Mouse (Mus musculus) midbrain, embryonic 14.5 days (tissue): ENCODE results near the gene Wdr61. TPM values are rescaled to one million over a fixed set of nuclear protein-coding genes. Genes with fewer than 3 reads are reported as not detected.

Experiments
- ATAC-seq: fragments of 200-750 bp; cut with Nextera tagmentation; 2 replicates; pipeline ENCODE4 v1.8.0; 2017; ENCODE audit warnings: moderate number of reproducible peaks, moderate library complexity; ENCODE audit not compliant: low FRiP score, low TSS enrichment
- DNase-seq: peaks from one replicate; pipeline ENCODE4 v3.0.0-alpha.2; 2015
- H3K27ac ChIP-seq: fragments of 300-500 bp; sonication (generic); replicated peaks from 2 replicates; pipeline ENCODE4 v1.5.1; 2014; ENCODE audit warnings: mild to moderate bottlenecking, low read depth, low read length, moderate library complexity
- H3K27me3 ChIP-seq: fragments of 300-500 bp; sonication (generic); 2 replicates; pipeline ENCODE4 v1.6.1; 2014; ENCODE audit warnings: low read length, control low read depth, mixed read lengths; ENCODE audit not compliant: control insufficient read depth, insufficient read depth
- H3K36me3 ChIP-seq: fragments of 300-500 bp; sonication (generic); 2 replicates; pipeline ENCODE4 v1.6.1; 2014; ENCODE audit warnings: low read length, control low read depth; ENCODE audit not compliant: control insufficient read depth, insufficient read depth
- H3K4me1 ChIP-seq: fragments of 300-500 bp; sonication (generic); 2 replicates; pipeline ENCODE4 v1.6.1; 2014; ENCODE audit warnings: mild to moderate bottlenecking, antibody characterized with exemption, low read length, control low read depth; ENCODE audit not compliant: control insufficient read depth, insufficient read depth
- H3K4me2 ChIP-seq: fragments of 300-500 bp; sonication (generic); 2 replicates; pipeline ENCODE4 v1.6.1; 2014; ENCODE audit warnings: mild to moderate bottlenecking, low read length, moderate library complexity
- H3K4me3 ChIP-seq: fragments of 300-500 bp; sonication (generic); replicated peaks from 2 replicates; pipeline ENCODE4 v1.5.1; 2014; ENCODE audit warnings: low read depth, low read length
- H3K9ac ChIP-seq: fragments of 300-500 bp; sonication (generic); replicated peaks from 2 replicates; pipeline ENCODE4 v1.6.1; 2014; ENCODE audit warnings: mild to moderate bottlenecking, low read length, moderate library complexity
- H3K9me3 ChIP-seq: fragments of 300-500 bp; sonication (generic); 2 replicates; pipeline ENCODE4 v1.6.1; 2016; ENCODE audit warnings: low read length, control low read depth, mixed read lengths; ENCODE audit not compliant: control insufficient read depth
- WGBS: fragments of 180-500 bp; shearing (Covaris S2); extraction: QIAGEN DNeasy Blood & Tissue Kit; methylation state at CpG from one replicate; pipeline ENCODE4 v1.1.7; 2014; 5-methylcytosine and 5-hydroxymethylcytosine counted together
- microRNA-seq: library from miRNA; unstranded; fragments of <30 nt; microRNA quantifications from one replicate; pipeline ENCODE4, GENCODE M21; 2016
- polyA plus RNA-seq: library from polyadenylated mRNA; unstranded; fragments of >200 nt; fragmentation: Nextera tagmentation; extraction: Ambion mirVana; gene quantifications from 2 replicates; pipeline ENCODE4 v1.2.1, GENCODE M21; 2014

Wdr61 gene
- polyA plus RNA-seq, 1 experiment from 2014 or later = 111 TPM

GRCm38 (mm10) chr9:54676531-54676986 lies 57.8 kb downstream of the Wdr61 start:
- H3K9ac ChIP-seq = no peak overlapping the region
- no peak overlapping the region for H3K27ac ChIP-seq
- ATAC-seq (peak; percentile 50; the same call in 1 of the 2 replicates), DNase-seq (peak; percentile 90)
- no peaks in the 10 kb centered on the region for H3K4me1 ChIP-seq
- H3K4me2 ChIP-seq = peak overlapping the region; percentile 52
- H3K4me3 ChIP-seq = peak overlapping the region; percentile 24
- WGBS = under 1% methylated on average over 14 of the region's 14 CpGs
- no peaks in the 10 kb centered on the region for H3K36me3 ChIP-seq
- no peaks in the 10 kb centered on the region for H3K27me3 ChIP-seq
- H3K9me3 ChIP-seq = no peaks in the 10 kb centered on the region

GRCm38 (mm10) chr9:54673887-54674286 lies 60.4 kb downstream of the Wdr61 start:
- Histone ChIP-seq H3K36me3 (no peaks in the 10 kb centered on the region), H3K27ac (no peak overlapping the region), H3K4me2 (no peak overlapping the region), H3K4me1 (no peaks in the 10 kb centered on the region), H3K9ac (no peak overlapping the region), H3K27me3 (no peaks in the 10 kb centered on the region), H3K4me3 (no peak overlapping the region), H3K9me3 (no peaks in the 10 kb centered on the region)
- DNase-seq (no peak), ATAC-seq (no peak)
- 93% methylated on average over 13 of the region's 13 CpGs for WGBS

- ATAC-seq = no peak
- no peak for DNase-seq
- Histone ChIP-seq H3K27ac (no peak overlapping the region), H3K4me2 (no peak overlapping the region), H3K9me3 (no peaks in the 10 kb centered on the region), H3K27me3 (no peaks in the 10 kb centered on the region), H3K36me3 (no peaks in the 10 kb centered on the region), H3K9ac (no peak overlapping the region), H3K4me3 (no peak overlapping the region), H3K4me1 (no peaks in the 10 kb centered on the region)
- 82% methylated on average over 3 of the region's 3 CpGs for WGBS
Observed at GRCm38 (mm10) chr9:54671962-54672361, 62.4 kb downstream of the Wdr61 start.

GRCm38 (mm10) chr9:54668455-54668854 lies 65.9 kb downstream of the Wdr61 start:
- H3K4me3 ChIP-seq = no peak overlapping the region
- H3K27me3 ChIP-seq = no peaks in the 10 kb centered on the region
- 60% methylated on average over 4 of the region's 4 CpGs for WGBS
- H3K9ac ChIP-seq = no peak overlapping the region
- H3K36me3 ChIP-seq = no peaks in the 10 kb centered on the region
- no peaks in the 10 kb centered on the region for H3K9me3 ChIP-seq
- no peaks in the 10 kb centered on the region for H3K4me1 ChIP-seq
- ATAC-seq = no peak
- H3K4me2 ChIP-seq = no peak overlapping the region
- DNase-seq = no peak
- H3K27ac ChIP-seq = no peak overlapping the region

- Histone ChIP-seq H3K27ac (no peak overlapping the region), H3K4me2 (no peak overlapping the region), H3K9me3 (no peaks in the 10 kb centered on the region), H3K4me1 (peaks cover 8% of the 10 kb centered on the region; the same call in 1 of the 2 replicates), H3K4me3 (no peak overlapping the region), H3K27me3 (no peaks in the 10 kb centered on the region), H3K36me3 (no peaks in the 10 kb centered on the region), H3K9ac (no peak overlapping the region)
- 92% methylated on average over 3 of the region's 3 CpGs for WGBS
- ATAC-seq (no peak), DNase-seq (no peak)
Observed at GRCm38 (mm10) chr9:54666116-54666515, 68.2 kb downstream of the Wdr61 start.

Small RNAs within 50 kb of the gene (microRNA-seq; reads per million reads assigned to microRNA genes)
- not detected for gene Mir5710

Other genes starting within 250 kb of the Wdr61 start
- gene Dmxl2, start 232.9 kb downstream of the Wdr61 start, polyA plus RNA-seq = 64.9 and 71.1 TPM in 2 replicates
- not detected in 2 replicates for gene Sh2d7, start 195.5 kb downstream of the Wdr61 start, polyA plus RNA-seq
- gene Cib2, start 174.3 kb downstream of the Wdr61 start, polyA plus RNA-seq = 41.5 and 51.7 TPM in 2 replicates
- gene Idh3a, start 148.2 kb downstream of the Wdr61 start, polyA plus RNA-seq = 150 and 153 TPM in 2 replicates
- gene Acsbg1, start 72.6 kb downstream of the Wdr61 start, polyA plus RNA-seq = 14.7 and 16.8 TPM in 2 replicates
- 5.0 TPM in 2 replicates for gene Dnaja4, start 35.6 kb downstream of the Wdr61 start, polyA plus RNA-seq
- gene Crabp1, start 30.2 kb upstream of the Wdr61 start, polyA plus RNA-seq = 34.8 and 35.1 TPM in 2 replicates
- gene Ireb2, start 129.3 kb upstream of the Wdr61 start, polyA plus RNA-seq = 40.2 and 62.3 TPM in 2 replicates
- gene Hykk, start 182.8 kb upstream of the Wdr61 start, polyA plus RNA-seq = 1.5 and 2.1 TPM in 2 replicates
- gene Psma4, start 216.3 kb upstream of the Wdr61 start, polyA plus RNA-seq = 273 and 276 TPM in 2 replicates
- gene AY074887, start 216.5 kb upstream of the Wdr61 start, polyA plus RNA-seq = 0.58 and 0.81 TPM in 2 replicates
- gene Chrna5, start 246.4 kb upstream of the Wdr61 start, polyA plus RNA-seq = 5.2 and 8.0 TPM in 2 replicates